Mouse (Mus musculus) embryonic fibroblast, embryonic 13.5 days (primary cell): ENCODE data around the gene Ugdh. TPM values are rescaled to one million over a fixed set of nuclear protein-coding genes. Genes with fewer than 3 reads are reported as not detected.

ENCODE experiments used
- H3K27ac ChIP-seq: 2 replicates; pipeline ENCODE4 v1.5.1; 2012; ENCODE audit warnings: low read length, control low read depth, inconsistent platforms; ENCODE audit not compliant: insufficient read depth
- H3K4me1 ChIP-seq: 2 replicates; pipeline ENCODE4 v1.6.1; 2011; ENCODE audit warnings: low read length; ENCODE audit not compliant: control insufficient read depth, insufficient read depth
- H3K4me3 ChIP-seq: 2 replicates; pipeline ENCODE4 v1.5.1; 2011; ENCODE audit warnings: mild to moderate bottlenecking, control low read depth, low read length; ENCODE audit not compliant: insufficient read depth
- CTCF ChIP-seq: IDR thresholded peaks from 2 replicates; pipeline ENCODE4 v1.5.1; 2011; ENCODE audit warnings: mild to moderate bottlenecking, control low read depth, low read length, moderate library complexity, borderline replicate concordance; ENCODE audit not compliant: insufficient read depth
- POLR2A ChIP-seq: IDR thresholded peaks from 2 replicates; pipeline ENCODE4 v1.6.1; 2011; ENCODE audit warnings: low read depth, mild to moderate bottlenecking, control low read depth, low read length, moderate library complexity
- polyA plus RNA-seq: library from polyadenylated mRNA; stranded (reverse); fragments of >200 nt; gene quantifications from 2 replicates; pipeline ENCODE4 v1.2.4, GENCODE M21; 2011; ENCODE audit warnings: low read depth; ENCODE audit not compliant: missing spikeins, insufficient read length

The Ugdh gene
- polyA plus RNA-seq, 1 experiment, result 127 TPM

DNA sequence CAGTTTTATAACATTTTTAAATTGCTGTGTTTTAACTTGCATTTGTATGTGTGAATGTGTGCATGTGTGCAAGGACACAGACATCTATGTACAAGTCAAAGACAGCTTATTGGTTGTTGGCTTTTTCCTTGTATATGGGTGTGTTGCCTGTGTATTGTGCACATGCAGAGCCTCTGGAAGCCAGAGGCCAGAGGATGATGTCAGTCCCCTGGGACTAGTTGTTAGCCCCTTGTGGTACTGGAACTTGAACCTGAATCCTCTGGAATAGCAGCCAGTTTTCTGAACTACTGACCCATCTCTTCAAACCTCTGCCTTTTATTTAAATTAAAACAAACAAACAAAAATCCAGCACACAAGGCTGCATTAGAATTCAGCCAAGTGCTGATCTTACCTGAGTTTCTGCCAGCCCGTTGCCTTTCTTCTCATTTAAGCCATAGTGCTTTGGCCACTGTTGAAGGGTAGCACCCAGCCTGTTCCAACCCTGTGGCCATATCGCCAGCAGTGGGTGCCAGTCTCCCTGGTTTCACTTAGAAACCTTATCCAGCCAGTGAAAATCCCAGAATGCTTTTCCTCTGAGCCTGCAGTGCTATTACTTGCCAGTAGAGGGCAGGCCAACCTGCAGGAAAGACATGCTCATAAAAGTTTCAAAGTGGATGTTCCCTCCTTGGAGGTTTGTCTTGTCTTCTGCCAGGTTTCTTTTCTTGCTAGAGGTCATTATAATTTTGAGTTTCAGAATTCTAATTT is 34.3 kb downstream of the Ugdh start:
- H3K4me1 ChIP-seq, result no peaks in the 10 kb centered on the region
- no peak overlapping the region for H3K4me3 ChIP-seq
- no peak overlapping the region for H3K27ac ChIP-seq
- TF ChIP-seq CTCF, result peak; percentile 72
- no peak for TF ChIP-seq POLR2A

- TF ChIP-seq POLR2A, result no peak
- TF ChIP-seq CTCF, result no peak
- no peaks in the 10 kb centered on the region for H3K4me1 ChIP-seq
- no peak overlapping the region for H3K27ac ChIP-seq
- no peak overlapping the region for H3K4me3 ChIP-seq
These were observed 41.3 kb downstream of the Ugdh start for GRCm38 (mm10) chr5:65394425-65394824.

GRCm38 (mm10) chr5:65391753-65392152 is 44.0 kb downstream of the Ugdh start:
- TF ChIP-seq CTCF (no peak), POLR2A (no peak)
- H3K4me1 ChIP-seq, result 0 out of 2 replicates have a peak, but pooled peaks cover 6% of the 10 kb centered on the region
- no peak overlapping the region for H3K27ac ChIP-seq
- peak overlapping the region; percentile 78 for H3K4me3 ChIP-seq

GRCm38 (mm10) chr5:65390648-65391644 is 44.8 kb downstream of the Ugdh start, which contains the start of the genes Rpl9 and Lias:
Rpl9 (minus strand) TSS chr5:65391444.
Lias (plus strand) TSS chr5:65391497.
- TF ChIP-seq CTCF (no peak), POLR2A (peak; percentile 96)

DNA sequence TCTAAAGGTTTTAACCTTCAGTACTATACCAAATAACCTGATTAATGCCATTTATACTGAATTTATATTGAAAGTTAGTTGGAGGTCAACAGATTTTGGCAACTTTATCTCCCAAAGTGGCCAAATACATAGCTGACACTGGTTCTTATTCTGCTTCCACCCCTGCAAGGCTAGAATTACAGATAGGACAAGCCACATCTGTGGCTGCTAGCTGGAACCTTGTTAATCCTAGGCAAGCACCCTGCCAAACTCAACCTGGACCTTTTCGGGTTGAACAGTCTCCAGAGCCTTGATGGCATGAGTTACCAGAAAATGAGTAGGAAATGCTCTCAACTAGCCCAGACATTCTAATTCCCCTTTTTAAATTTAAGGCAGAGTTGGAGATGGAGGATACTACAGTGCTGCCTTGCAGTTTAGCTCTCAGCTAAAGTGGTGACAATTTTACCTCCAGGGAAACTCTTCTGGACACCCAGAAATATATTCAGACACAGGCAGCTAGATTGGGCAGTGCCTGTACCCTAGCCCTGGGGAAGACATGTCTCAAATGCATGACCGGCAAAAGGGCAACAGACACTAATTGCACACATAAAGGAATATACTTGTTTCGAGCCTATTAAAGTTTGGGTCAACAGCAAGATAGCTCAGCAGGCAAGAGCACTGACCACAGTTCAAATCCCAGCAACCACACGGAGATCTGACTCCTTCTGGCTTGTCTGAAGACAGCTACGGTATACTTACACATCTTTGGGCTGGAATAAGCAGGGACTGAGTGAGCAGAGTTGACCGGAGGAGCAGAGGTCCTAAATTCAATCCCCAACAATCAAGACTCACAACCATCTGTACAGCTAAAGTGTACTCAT is 48.5 kb downstream of the Ugdh start:
- Histone ChIP-seq H3K4me3 (no peak overlapping the region), H3K4me1 (0 out of 2 replicates have a peak, but pooled peaks cover 6% of the 10 kb centered on the region), H3K27ac (no peak overlapping the region)
- no peak; the same call in 1 of the 2 replicates for TF ChIP-seq POLR2A
- no peak for TF ChIP-seq CTCF

More at GRCm38 (mm10) chr5:65390648-65391644, 44.8 kb downstream of the Ugdh start, which contains the start of the genes Rpl9 and Lias:
- H3K4me1 ChIP-seq, result 0 out of 2 replicates have a peak, but pooled peaks cover 6% of the 10 kb centered on the region
- H3K27ac ChIP-seq, result peak within 1 kb of the TSS; percentile 36
- H3K4me3 ChIP-seq, result peak within 1 kb of the TSS; percentile 95

DNA sequence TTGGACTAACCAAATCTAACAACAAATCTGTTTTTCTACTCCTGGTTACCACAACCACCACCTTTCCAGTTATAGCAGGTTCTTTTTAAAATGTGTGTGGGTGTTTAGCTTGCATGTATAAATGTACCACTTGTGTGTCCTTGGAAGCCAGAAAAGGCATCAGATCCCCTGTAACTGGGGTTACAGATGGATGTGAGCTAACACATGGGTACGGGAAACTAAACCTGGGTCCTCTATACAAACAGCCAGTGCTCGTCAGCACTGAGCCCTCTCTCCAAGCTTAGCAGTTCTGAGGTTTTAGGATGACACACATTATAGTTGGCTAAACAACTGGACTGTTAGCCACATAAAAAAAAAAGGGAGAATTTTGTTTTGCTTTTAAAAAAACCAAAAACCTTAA is 50.0 kb downstream of the Ugdh start:
- TF ChIP-seq CTCF, result no peak
- TF ChIP-seq POLR2A, result no peak
- H3K4me1 ChIP-seq, result 0 out of 2 replicates have a peak, but pooled peaks cover 6% of the 10 kb centered on the region
- no peak overlapping the region for H3K4me3 ChIP-seq
- H3K27ac ChIP-seq, result no peak overlapping the region

DNA sequence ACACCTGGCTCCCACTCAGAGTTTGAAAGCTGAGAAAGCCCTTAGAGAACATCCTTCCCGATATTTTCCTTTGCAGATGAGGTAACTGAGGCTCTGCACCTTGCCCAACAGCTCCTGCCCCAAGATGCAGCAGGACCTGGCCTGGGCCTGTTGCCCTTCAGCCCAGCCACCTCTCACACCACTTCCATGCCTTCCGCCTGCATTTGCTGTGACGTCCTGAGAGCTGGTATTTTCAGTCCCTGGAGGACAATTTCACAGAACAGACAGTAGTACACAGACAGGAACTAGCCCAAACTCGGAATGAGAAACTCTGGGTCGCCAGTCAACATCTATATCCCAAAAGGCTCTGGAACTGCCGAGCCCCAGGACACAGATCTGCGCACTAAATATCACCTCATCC is 61.0 kb downstream of the Ugdh start:
- no peak for TF ChIP-seq CTCF
- no peak for TF ChIP-seq POLR2A
- no peak overlapping the region for H3K4me3 ChIP-seq
- no peak overlapping the region for H3K27ac ChIP-seq
- H3K4me1 ChIP-seq, result no peaks in the 10 kb centered on the region

DNA sequence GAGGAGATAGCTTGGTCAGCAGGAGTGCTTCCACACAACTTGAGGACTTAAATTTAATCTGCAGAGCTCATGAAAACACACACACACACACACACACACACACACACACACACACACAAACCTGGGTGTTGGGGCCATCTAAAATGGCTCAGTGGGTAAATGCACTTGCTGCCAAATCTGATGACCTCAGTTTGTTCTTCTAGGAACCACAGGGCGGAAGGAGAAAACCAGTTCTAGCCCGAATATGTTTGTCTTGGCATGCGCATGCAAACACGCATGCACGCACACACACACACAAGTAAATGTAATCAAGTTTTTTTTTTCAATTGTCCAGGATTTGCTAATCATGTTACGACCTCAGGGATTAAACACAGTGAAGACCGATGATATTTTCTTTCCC is 64.2 kb downstream of the Ugdh start:
- no peaks in the 10 kb centered on the region for H3K4me1 ChIP-seq
- H3K27ac ChIP-seq, result no peak overlapping the region
- no peak overlapping the region for H3K4me3 ChIP-seq
- no peak for TF ChIP-seq CTCF
- TF ChIP-seq POLR2A, result no peak

DNA sequence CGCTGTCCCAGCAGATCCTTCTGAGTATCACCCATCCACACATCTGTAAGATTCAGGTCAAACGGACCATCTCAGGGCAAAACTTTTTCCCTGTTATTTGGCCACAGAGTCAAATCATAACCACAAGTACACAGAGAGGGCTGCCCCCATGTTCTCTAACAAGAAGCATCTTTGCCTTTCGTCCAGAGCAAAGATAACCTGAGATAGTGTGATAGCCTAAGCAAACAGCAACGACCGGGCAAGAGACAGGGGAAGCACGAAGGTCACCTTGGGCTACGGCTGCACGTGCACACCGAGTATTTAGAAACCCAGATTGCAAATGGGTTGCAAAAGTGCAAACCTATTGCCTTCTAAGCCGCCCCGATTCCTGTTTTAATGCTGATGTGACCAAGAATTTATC is 67.9 kb downstream of the Ugdh start:
- H3K4me1 ChIP-seq, result no peaks in the 10 kb centered on the region
- no peak overlapping the region for H3K27ac ChIP-seq
- no peak overlapping the region for H3K4me3 ChIP-seq
- TF ChIP-seq POLR2A (no peak), CTCF (no peak)

Other genes starting within 250 kb of the Ugdh start
- gene Wdr19, start 236.3 kb downstream of the Ugdh start, polyA plus RNA-seq, result 11.0 and 14.8 TPM in 2 replicates
- 50.8 and 63.8 TPM in 2 replicates for gene Rfc1, start 100.3 kb downstream of the Ugdh start, polyA plus RNA-seq
- gene Klb, start 87.6 kb downstream of the Ugdh start, polyA plus RNA-seq, result not detected in 2 replicates
- gene Rpl9, start 44.5 kb downstream of the Ugdh start, polyA plus RNA-seq, result 888 and 993 TPM in 2 replicates
- 34.4 and 47.6 TPM in 2 replicates for gene Lias, start 44.5 kb downstream of the Ugdh start, polyA plus RNA-seq
- not detected in 2 replicates for gene Gm43552, start 56.9 kb upstream of the Ugdh start, polyA plus RNA-seq
- gene Smim14, start 101.2 kb upstream of the Ugdh start, polyA plus RNA-seq, result 110 and 112 TPM in 2 replicates
- 179 and 180 TPM in 2 replicates for gene Ube2k, start 101.3 kb upstream of the Ugdh start, polyA plus RNA-seq